Mouse (Mus musculus) heart, embryonic 11.5 days (tissue): ENCODE data around the gene Vat1. TPM values are rescaled to one million over a fixed set of nuclear protein-coding genes. Genes with fewer than 3 reads are reported as not detected.

Source experiments
- ATAC-seq: fragments of 200-750 bp; cut with Nextera tagmentation; replicated peaks from 2 replicates; pipeline ENCODE4 v1.8.0; 2017; ENCODE audit warnings: moderate library complexity; ENCODE audit not compliant: insufficient number of reproducible peaks, low FRiP score, low TSS enrichment
- H3K27ac ChIP-seq: fragments of 300-500 bp; sonication (generic); 2 replicates; pipeline ENCODE4 v1.5.1; 2014; ENCODE audit warnings: mild to moderate bottlenecking, low read depth, low read length
- H3K27me3 ChIP-seq: fragments of 300-500 bp; sonication (generic); 2 replicates; pipeline ENCODE4 v1.6.1; 2014; ENCODE audit warnings: mild to moderate bottlenecking, low read length, mixed read lengths; ENCODE audit not compliant: control insufficient read depth, insufficient read depth
- H3K36me3 ChIP-seq: fragments of 300-500 bp; sonication (generic); 2 replicates; pipeline ENCODE4 v1.6.1; 2014; ENCODE audit warnings: mild to moderate bottlenecking, low read length, moderate library complexity, mixed read lengths; ENCODE audit not compliant: control insufficient read depth, insufficient read depth
- H3K4me1 ChIP-seq: fragments of 300-500 bp; sonication (generic); 2 replicates; pipeline ENCODE4 v1.6.1; 2014; ENCODE audit warnings: low read length; ENCODE audit not compliant: control insufficient read depth, insufficient read depth
- H3K4me2 ChIP-seq: fragments of 300-500 bp; sonication (generic); 2 replicates; pipeline ENCODE4 v1.6.1; 2014; ENCODE audit warnings: mild to moderate bottlenecking, moderate library complexity
- H3K4me3 ChIP-seq: fragments of 300-500 bp; sonication (generic); 2 replicates; pipeline ENCODE4 v1.5.1; 2014; ENCODE audit warnings: low read depth, low read length
- H3K9ac ChIP-seq: fragments of 300-500 bp; sonication (generic); 2 replicates; pipeline ENCODE4 v1.6.1; 2014; ENCODE audit warnings: mild to moderate bottlenecking, low read depth, low read length, moderate library complexity
- H3K9me3 ChIP-seq: fragments of 300-500 bp; sonication (generic); replicated peaks from 2 replicates; pipeline ENCODE4 v1.6.1; 2016; ENCODE audit warnings: low read length; ENCODE audit not compliant: control insufficient read depth
- WGBS: fragments of 180-500 bp; shearing (Covaris S2); extraction: QIAGEN DNeasy Blood & Tissue Kit; methylation state at CpG from one replicate; pipeline ENCODE4 v1.1.7; 2014; ENCODE audit not compliant: insufficient replicate concordance; 5-methylcytosine and 5-hydroxymethylcytosine counted together
- polyA plus RNA-seq: library from polyadenylated mRNA; unstranded; fragments of >200 nt; fragmentation: Nextera tagmentation; extraction: Ambion mirVana; gene quantifications from 2 replicates; pipeline ENCODE4 v1.2.1, GENCODE M21; 2014

Gene Vat1
- polyA plus RNA-seq, result 26.5 and 31.7 TPM in 2 replicates

DNA sequence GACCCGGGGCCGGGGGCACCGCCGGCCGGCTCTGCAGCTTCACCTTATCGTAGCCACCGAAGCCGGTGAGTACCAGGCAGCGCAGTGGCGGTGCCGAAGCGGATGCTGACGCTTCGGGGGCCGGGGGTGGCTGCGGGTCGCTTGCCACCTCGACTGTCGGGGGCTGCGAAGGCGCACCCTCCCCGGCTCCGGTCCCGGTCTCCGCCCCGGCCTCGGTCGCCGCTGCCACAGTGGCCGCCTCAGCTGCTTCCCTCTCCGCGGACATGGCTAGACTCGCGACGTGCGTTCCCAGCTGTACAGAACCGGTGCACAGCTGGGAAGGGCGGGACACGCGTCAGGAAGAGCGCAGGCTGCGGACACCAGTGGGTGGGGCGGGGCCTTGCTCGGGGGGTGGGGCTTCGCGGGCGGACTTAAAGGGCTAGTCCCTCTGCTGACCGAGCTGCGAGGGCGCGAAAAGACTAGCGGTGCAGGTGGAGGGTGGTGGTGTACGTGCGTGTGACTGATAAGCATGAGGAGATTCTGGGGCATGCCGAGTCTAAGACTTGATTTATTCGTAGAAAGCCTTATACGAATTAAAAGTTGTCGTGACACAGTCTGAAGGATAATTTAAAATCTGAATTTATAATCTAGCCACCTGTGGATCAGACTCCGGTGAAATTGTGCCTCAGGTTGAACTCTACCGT lies at the start of gene Vat1:
Gene Vat1 (minus strand): TSS at position 362 of the 683 bp plus-strand sequence.
- Histone ChIP-seq H3K4me3 (peak within 1 kb of the TSS; percentile 61), H3K4me2 (peak within 1 kb of the TSS; percentile 98), H3K36me3 (0 out of 2 replicates have a peak, but pooled peaks cover 2% of the 10 kb centered on the region), H3K9ac (peak within 1 kb of the TSS; percentile 84), H3K27me3 (no peaks in the 10 kb centered on the region), H3K4me1 (peaks cover 34% of the 10 kb centered on the region), H3K9me3 (no peaks in the 10 kb centered on the region), H3K27ac (peak within 1 kb of the TSS; percentile 81)
- WGBS, result 1% methylated on average over 58 of the region's 60 CpGs
- ATAC-seq, result peak; percentile 58

DNA sequence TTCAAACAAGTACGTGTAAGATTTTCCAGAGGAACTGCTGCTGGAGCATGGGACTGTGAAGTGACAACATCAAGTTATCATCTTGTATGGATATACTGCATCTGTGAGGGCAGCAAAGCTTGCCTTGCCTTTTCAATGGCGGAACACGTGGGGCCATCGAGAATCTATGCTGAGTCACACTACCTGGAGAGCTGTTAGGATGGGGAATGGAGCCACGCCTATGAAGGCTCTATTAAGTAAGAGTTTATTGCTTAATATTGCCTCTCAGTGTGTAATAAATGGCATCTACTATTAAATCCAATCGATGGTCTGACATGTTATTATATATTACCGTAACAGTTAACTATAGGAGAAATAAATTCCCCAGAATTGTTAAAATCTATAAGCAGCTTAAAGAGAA lies 41.1 kb upstream of the Vat1 start:
- H3K4me3 ChIP-seq, result no peak overlapping the region
- H3K27ac ChIP-seq, result no peak overlapping the region
- WGBS, result 88% methylated on average over 7 of the region's 7 CpGs
- no peak overlapping the region for H3K9ac ChIP-seq
- H3K4me1 ChIP-seq, result 0 out of 2 replicates have a peak, but pooled peaks cover 2% of the 10 kb centered on the region
- H3K27me3 ChIP-seq, result no peaks in the 10 kb centered on the region
- ATAC-seq, result no peak
- H3K4me2 ChIP-seq, result no peak overlapping the region
- H3K9me3 ChIP-seq, result no peaks in the 10 kb centered on the region
- H3K36me3 ChIP-seq, result peaks cover 8% of the 10 kb centered on the region

GRCm38 (mm10) chr11:101506269-101506780 lies 40.3 kb upstream of the Vat1 start:
- 86% methylated on average over 5 of the region's 5 CpGs for WGBS
- H3K4me2 ChIP-seq, result no peak overlapping the region

GRCm38 (mm10) chr11:101486126-101486525 lies 20.1 kb upstream of the Vat1 start:
- Histone ChIP-seq H3K4me2 (no peak overlapping the region; the same call in 1 of the 2 replicates), H3K27ac (peak overlapping the region; percentile 60), H3K36me3 (peaks cover 8% of the 10 kb centered on the region), H3K4me1 (peaks cover 22% of the 10 kb centered on the region), H3K27me3 (no peaks in the 10 kb centered on the region), H3K4me3 (no peak overlapping the region), H3K9ac (no peak overlapping the region), H3K9me3 (no peaks in the 10 kb centered on the region)
- 53% methylated on average over 6 of the region's 6 CpGs for WGBS
- ATAC-seq, result no peak

More at GRCm38 (mm10) chr11:101506269-101506780, 40.3 kb upstream of the Vat1 start:
- peaks cover 11% of the 10 kb centered on the region; the same call in 1 of the 2 replicates for H3K36me3 ChIP-seq
- no peak for ATAC-seq
- H3K4me3 ChIP-seq, result no peak overlapping the region
- no peak overlapping the region for H3K9ac ChIP-seq
- no peak overlapping the region for H3K27ac ChIP-seq
- no peaks in the 10 kb centered on the region for H3K27me3 ChIP-seq
- H3K9me3 ChIP-seq, result no peaks in the 10 kb centered on the region
- 0 out of 2 replicates have a peak, but pooled peaks cover 2% of the 10 kb centered on the region for H3K4me1 ChIP-seq

GRCm38 (mm10) chr11:101485509-101486028 lies 19.5 kb upstream of the Vat1 start:
- Histone ChIP-seq H3K4me1 (peaks cover 27% of the 10 kb centered on the region), H3K27ac (peak overlapping the region; percentile 60), H3K4me2 (peak overlapping the region; percentile 20), H3K36me3 (peaks cover 8% of the 10 kb centered on the region), H3K27me3 (no peaks in the 10 kb centered on the region), H3K4me3 (no peak overlapping the region), H3K9ac (no peak overlapping the region; the same call in 1 of the 2 replicates), H3K9me3 (no peaks in the 10 kb centered on the region)
- ATAC-seq, result peak; percentile 41; the same call in 1 of the 2 replicates
- 7% methylated on average over 6 of the region's 6 CpGs for WGBS

- 54% methylated on average over 7 of the region's 7 CpGs for WGBS
- Histone ChIP-seq H3K36me3 (peaks cover 7% of the 10 kb centered on the region), H3K27me3 (no peaks in the 10 kb centered on the region), H3K9ac (no peak overlapping the region), H3K4me2 (no peak overlapping the region), H3K4me3 (no peak overlapping the region), H3K9me3 (no peaks in the 10 kb centered on the region), H3K4me1 (peaks cover 33% of the 10 kb centered on the region), H3K27ac (no peak overlapping the region)
- no peak for ATAC-seq
Observed at GRCm38 (mm10) chr11:101484814-101485213, 18.8 kb upstream of the Vat1 start.

GRCm38 (mm10) chr11:101484245-101484644 lies 18.2 kb upstream of the Vat1 start:
- WGBS, result 61% methylated on average over 6 of the region's 6 CpGs
- no peak overlapping the region for H3K9ac ChIP-seq
- no peak overlapping the region for H3K4me3 ChIP-seq
- no peak overlapping the region for H3K4me2 ChIP-seq
- H3K27ac ChIP-seq, result no peak overlapping the region
- no peaks in the 10 kb centered on the region for H3K9me3 ChIP-seq
- peaks cover 38% of the 10 kb centered on the region for H3K4me1 ChIP-seq
- no peaks in the 10 kb centered on the region for H3K27me3 ChIP-seq
- H3K36me3 ChIP-seq, result peaks cover 4% of the 10 kb centered on the region; the same call in 1 of the 2 replicates
- ATAC-seq, result no peak

DNA sequence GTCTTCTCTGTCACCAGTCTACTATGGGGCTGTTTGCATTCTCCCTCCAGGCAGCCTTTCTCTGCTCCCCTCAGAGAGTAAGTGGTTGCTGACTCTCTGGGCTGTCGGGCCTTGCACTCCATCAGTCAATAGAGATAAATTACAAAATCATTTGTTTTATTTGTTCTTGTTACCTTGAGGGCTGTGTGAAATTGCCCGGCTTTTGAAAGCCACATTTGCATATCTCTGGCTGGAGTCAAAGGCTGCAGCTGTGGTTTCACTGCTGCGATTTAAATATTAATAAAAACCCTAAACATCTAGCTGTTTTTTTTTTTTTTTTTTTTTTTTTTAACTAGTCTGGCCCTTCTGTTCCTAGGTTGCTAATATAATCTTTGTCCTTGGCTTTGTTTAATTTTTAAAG lies 17.8 kb upstream of the Vat1 start:
- Histone ChIP-seq H3K4me3 (no peak overlapping the region), H3K9me3 (no peaks in the 10 kb centered on the region), H3K4me1 (peaks cover 43% of the 10 kb centered on the region), H3K36me3 (peaks cover 4% of the 10 kb centered on the region; the same call in 1 of the 2 replicates), H3K27ac (no peak overlapping the region), H3K27me3 (no peaks in the 10 kb centered on the region), H3K4me2 (no peak overlapping the region), H3K9ac (no peak overlapping the region)
- WGBS, result 36% methylated on average over 3 of the region's 3 CpGs
- no peak for ATAC-seq
